Mouse (Mus musculus): ENCODE data around the gene Olfr455. TPM values are rescaled to one million over a fixed set of nuclear protein-coding genes. Genes with fewer than 3 reads are reported as not detected.

The Olfr455 gene
- polyA plus RNA-seq, 1 experiment from 2014 or later = not detected

- Histone ChIP-seq H3K27ac (ENCODE audit: low read depth) (peak overlapping the region; percentile 26; the same call in 1 of the 2 replicates), H3K27me3 (ENCODE audit: insufficient read depth, low read length) (no peaks in the 10 kb centered on the region), H3K4me1 (ENCODE audit: insufficient read depth) (peaks cover 8% of the 10 kb centered on the region), H3K4me2 (no peak overlapping the region), H3K4me3 (ENCODE audit: low read depth, low read length) (no peak overlapping the region), H3K9ac (no peak overlapping the region), H3K36me3 (ENCODE audit: insufficient read depth) (no peaks in the 10 kb centered on the region), H3K9me3 (ENCODE audit: low read depth, low read length) (no peaks in the 10 kb centered on the region)
- ATAC-seq (ENCODE audit: insufficient read depth) (no peak), DNase-seq (peak; percentile 48)
- no peak for TF ChIP-seq CTCF (IDR thresholded peaks at IDR 0.05; ENCODE audit: low read depth)
- WGBS = 14% methylated on average over 1 of the region's 1 CpGs
Observed at GRCm38 (mm10) chr6:42544846-42545245, 2.5 kb downstream of the Olfr455 start.

- H3K4me3 ChIP-seq (ENCODE audit: low read depth, low read length) = no peak overlapping the region
- peak; percentile 59; the same call in 1 of the 2 replicates for ATAC-seq (ENCODE audit: insufficient read depth)
- WGBS = 31% methylated on average over 4 of the region's 4 CpGs
- no peaks in the 10 kb centered on the region for H3K36me3 ChIP-seq (ENCODE audit: insufficient read depth)
- DNase-seq = peak; percentile 78
- H3K4me1 ChIP-seq (ENCODE audit: insufficient read depth) = peaks cover 8% of the 10 kb centered on the region
- no peaks in the 10 kb centered on the region for H3K27me3 ChIP-seq (ENCODE audit: insufficient read depth, low read length)
- TF ChIP-seq CTCF (IDR thresholded peaks at IDR 0.05; ENCODE audit: low read depth) = no peak
- no peak overlapping the region for H3K9ac ChIP-seq
- H3K27ac ChIP-seq (ENCODE audit: low read depth) = peak overlapping the region; percentile 58; the same call in 1 of the 2 replicates
- no peaks in the 10 kb centered on the region for H3K9me3 ChIP-seq (ENCODE audit: low read depth, low read length)
- H3K4me2 ChIP-seq = no peak overlapping the region
Observed at GRCm38 (mm10) chr6:42542036-42543031, 5.1 kb downstream of the Olfr455 start.

GRCm38 (mm10) chr6:42540681-42541080 is 6.7 kb downstream of the Olfr455 start:
- WGBS = 89% methylated on average over 1 of the region's 1 CpGs
- Histone ChIP-seq H3K4me3 (ENCODE audit: low read depth, low read length) (no peak overlapping the region), H3K27ac (ENCODE audit: low read depth) (no peak overlapping the region), H3K9ac (no peak overlapping the region), H3K27me3 (ENCODE audit: insufficient read depth, low read length) (no peaks in the 10 kb centered on the region), H3K9me3 (ENCODE audit: low read depth, low read length) (no peaks in the 10 kb centered on the region), H3K36me3 (ENCODE audit: insufficient read depth) (no peaks in the 10 kb centered on the region), H3K4me2 (no peak overlapping the region), H3K4me1 (ENCODE audit: insufficient read depth) (peaks cover 8% of the 10 kb centered on the region)
- TF ChIP-seq CTCF (IDR thresholded peaks at IDR 0.05; ENCODE audit: low read depth) = no peak
- ATAC-seq (ENCODE audit: insufficient read depth) = no peak
- DNase-seq = no peak

GRCm38 (mm10) chr6:42539711-42540110 is 7.7 kb downstream of the Olfr455 start:
- H3K36me3 ChIP-seq (ENCODE audit: insufficient read depth) = no peaks in the 10 kb centered on the region
- H3K4me2 ChIP-seq = no peak overlapping the region
- DNase-seq (no peak), ATAC-seq (ENCODE audit: insufficient read depth) (no peak)
- no peak for TF ChIP-seq CTCF (IDR thresholded peaks at IDR 0.05; ENCODE audit: low read depth)
- H3K9me3 ChIP-seq (ENCODE audit: low read depth, low read length) = no peaks in the 10 kb centered on the region
- H3K4me3 ChIP-seq (ENCODE audit: low read depth, low read length) = no peak overlapping the region
- H3K27ac ChIP-seq (ENCODE audit: low read depth) = no peak overlapping the region
- 86% methylated on average over 1 of the region's 1 CpGs for WGBS
- H3K4me1 ChIP-seq (ENCODE audit: insufficient read depth) = peaks cover 5% of the 10 kb centered on the region
- H3K9ac ChIP-seq = no peak overlapping the region
- no peaks in the 10 kb centered on the region for H3K27me3 ChIP-seq (ENCODE audit: insufficient read depth, low read length)

GRCm38 (mm10) chr6:42513461-42513860 is 33.9 kb downstream of the Olfr455 start:
- ATAC-seq (ENCODE audit: insufficient read depth) = no peak
- no peak for DNase-seq
- no peaks in the 10 kb centered on the region for H3K27me3 ChIP-seq (ENCODE audit: insufficient read depth, low read length)
- H3K4me3 ChIP-seq (ENCODE audit: low read depth, low read length) = no peak overlapping the region
- no peak overlapping the region for H3K9ac ChIP-seq
- H3K9me3 ChIP-seq (ENCODE audit: low read depth, low read length) = no peaks in the 10 kb centered on the region
- H3K36me3 ChIP-seq (ENCODE audit: insufficient read depth) = no peaks in the 10 kb centered on the region
- TF ChIP-seq CTCF (IDR thresholded peaks at IDR 0.05; ENCODE audit: low read depth) = no peak
- 52% methylated on average over 1 of the region's 1 CpGs for WGBS
- no peak overlapping the region for H3K27ac ChIP-seq (ENCODE audit: low read depth)
- H3K4me1 ChIP-seq (ENCODE audit: insufficient read depth) = no peaks in the 10 kb centered on the region
- no peak overlapping the region for H3K4me2 ChIP-seq

GRCm38 (mm10) chr6:42509311-42509710 is 38.1 kb downstream of the Olfr455 start:
- H3K9me3 ChIP-seq (ENCODE audit: low read depth, low read length) = no peaks in the 10 kb centered on the region
- no peak overlapping the region for H3K4me3 ChIP-seq (ENCODE audit: low read depth, low read length)
- ATAC-seq (ENCODE audit: insufficient read depth) (no peak), DNase-seq (peak; percentile 41)
- H3K36me3 ChIP-seq (ENCODE audit: insufficient read depth) = no peaks in the 10 kb centered on the region
- no peaks in the 10 kb centered on the region for H3K4me1 ChIP-seq (ENCODE audit: insufficient read depth)
- no peak overlapping the region for H3K4me2 ChIP-seq
- no peak for TF ChIP-seq CTCF (IDR thresholded peaks at IDR 0.05; ENCODE audit: low read depth)
- H3K27me3 ChIP-seq (ENCODE audit: insufficient read depth, low read length) = no peaks in the 10 kb centered on the region
- H3K9ac ChIP-seq = no peak overlapping the region
- no peak overlapping the region for H3K27ac ChIP-seq (ENCODE audit: low read depth)

GRCm38 (mm10) chr6:42503478-42503877 is 43.9 kb downstream of the Olfr455 start:
- no peaks in the 10 kb centered on the region for H3K36me3 ChIP-seq (ENCODE audit: insufficient read depth)
- H3K27ac ChIP-seq (ENCODE audit: low read depth) = no peak overlapping the region
- TF ChIP-seq CTCF (IDR thresholded peaks at IDR 0.05; ENCODE audit: low read depth) = no peak
- H3K4me1 ChIP-seq (ENCODE audit: insufficient read depth) = no peaks in the 10 kb centered on the region
- no peak overlapping the region for H3K4me3 ChIP-seq (ENCODE audit: low read depth, low read length)
- no peak overlapping the region for H3K4me2 ChIP-seq
- DNase-seq (peak; percentile 75), ATAC-seq (ENCODE audit: insufficient read depth) (0 out of 2 replicates have a peak, but pooled peaks have one; percentile 17)
- WGBS = 52% methylated on average over 2 of the region's 2 CpGs
- no peaks in the 10 kb centered on the region for H3K27me3 ChIP-seq (ENCODE audit: insufficient read depth, low read length)
- no peaks in the 10 kb centered on the region for H3K9me3 ChIP-seq (ENCODE audit: low read depth, low read length)
- H3K9ac ChIP-seq = no peak overlapping the region
